Mouse (Mus musculus) midbrain, postnatal 0 days (tissue): Measurements from ENCODE around the gene Arhgef12. TPM values are rescaled to one million over a fixed set of nuclear protein-coding genes. Genes with fewer than 3 reads are reported as not detected.

Experiments
- ATAC-seq: fragments of 200-750 bp; cut with Nextera tagmentation; 2 replicates; pipeline ENCODE4 v1.8.0; 2017; ENCODE audit warnings: moderate number of reproducible peaks, mild to moderate bottlenecking, moderate TSS enrichment, moderate library complexity; ENCODE audit not compliant: low FRiP score
- DNase-seq: peaks from one replicate; pipeline ENCODE4 v3.0.0-alpha.2; 2015; ENCODE audit warnings: low spot score
- H3K27ac ChIP-seq: fragments of 300-500 bp; sonication (generic); 2 replicates; pipeline ENCODE4 v1.5.1; 2014; ENCODE audit warnings: low read depth, mild to moderate bottlenecking, low read length, mixed read lengths
- H3K27me3 ChIP-seq: fragments of 300-500 bp; sonication (generic); 2 replicates; pipeline ENCODE4 v1.6.1; 2014; ENCODE audit warnings: low read length, control low read depth, mixed read lengths; ENCODE audit not compliant: insufficient read depth
- H3K36me3 ChIP-seq: fragments of 300-500 bp; sonication (generic); 2 replicates; pipeline ENCODE4 v1.6.1; 2014; ENCODE audit warnings: low read length, control low read depth, mixed read lengths; ENCODE audit not compliant: insufficient read depth
- H3K4me1 ChIP-seq: fragments of 300-500 bp; sonication (generic); 2 replicates; pipeline ENCODE4 v1.6.1; 2014; ENCODE audit warnings: mild to moderate bottlenecking, control low read depth, antibody characterized with exemption, low read length, mixed read lengths; ENCODE audit not compliant: insufficient read depth
- H3K4me2 ChIP-seq: fragments of 300-500 bp; sonication (generic); 2 replicates; pipeline ENCODE4 v1.6.1; 2014; ENCODE audit warnings: low read depth, mild to moderate bottlenecking, low read length, mixed read lengths; ENCODE audit not compliant: poor library complexity, severe bottlenecking
- H3K4me3 ChIP-seq: fragments of 300-500 bp; sonication (generic); 2 replicates; pipeline ENCODE4 v1.5.1; 2014; ENCODE audit warnings: low read depth, mild to moderate bottlenecking, low read length, moderate library complexity
- H3K9ac ChIP-seq: fragments of 300-500 bp; sonication (generic); replicated peaks from 2 replicates; pipeline ENCODE4 v1.6.1; 2014; ENCODE audit warnings: mild to moderate bottlenecking, low read length, moderate library complexity, mixed read lengths; ENCODE audit not compliant: poor library complexity, severe bottlenecking
- H3K9me3 ChIP-seq: fragments of 300-500 bp; sonication (generic); 2 replicates; pipeline ENCODE4 v1.6.1; 2016; ENCODE audit warnings: low read length, control low read depth
- CTCF ChIP-seq: IDR thresholded peaks from 2 replicates; pipeline ENCODE4 v1.5.1; 2016; ENCODE audit warnings: antibody characterized with exemption, mild to moderate bottlenecking
- WGBS: fragments of 180-500 bp; shearing (Covaris S2); extraction: QIAGEN DNeasy Blood & Tissue Kit; methylation state at CpG from one replicate; pipeline ENCODE4 v1.1.7; 2014; 5-methylcytosine and 5-hydroxymethylcytosine counted together
- polyA plus RNA-seq: library from polyadenylated mRNA; unstranded; fragments of >200 nt; fragmentation: Nextera tagmentation; extraction: Ambion mirVana; gene quantifications from 2 replicates; pipeline ENCODE4 v1.2.1, GENCODE M21; 2015
- total RNA-seq: library from RNA; depleted of rRNA; stranded (reverse); fragments of >200 nt; gene quantifications from 2 replicates; pipeline ENCODE4 v1.2.3, GENCODE M21; 2014

Gene Arhgef12
- total and polyA plus RNA-seq, 2 experiments from 2014 or later = 17.0 to 97.1 TPM

- Histone ChIP-seq H3K36me3 (peaks cover 31% of the 10 kb centered on the region), H3K4me1 (no peaks in the 10 kb centered on the region), H3K4me3 (no peak overlapping the region), H3K4me2 (no peak overlapping the region), H3K9ac (no peak overlapping the region), H3K9me3 (no peaks in the 10 kb centered on the region), H3K27me3 (no peaks in the 10 kb centered on the region), H3K27ac (no peak overlapping the region)
- 89% methylated on average over 5 of the region's 5 CpGs for WGBS
- DNase-seq (no peak), ATAC-seq (no peak)
- TF ChIP-seq CTCF = peak; percentile 58
These were observed 91.3 kb downstream of the Arhgef12 start for GRCm38 (mm10) chr9:43015786-43016185.

DNA sequence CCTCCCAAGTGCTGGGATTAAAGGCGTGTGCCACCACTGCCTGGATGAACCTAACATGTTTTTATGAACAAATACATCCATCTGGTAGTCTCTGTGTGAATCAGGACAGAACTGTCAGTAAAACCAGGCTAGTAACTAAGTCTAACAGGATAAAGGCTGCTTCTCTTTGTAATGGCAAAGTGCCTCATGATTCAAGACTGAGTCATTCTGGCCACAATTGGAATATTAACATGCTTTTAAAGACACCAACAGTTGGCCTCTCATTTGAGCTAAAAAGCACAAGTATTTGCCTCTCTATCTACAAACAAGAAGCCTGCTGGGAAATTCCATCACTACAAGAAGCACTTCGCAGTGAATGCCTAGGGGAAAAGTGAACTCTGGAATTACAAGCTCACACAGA lies 91.7 kb downstream of the Arhgef12 start:
- DNase-seq (no peak), ATAC-seq (no peak)
- no peak overlapping the region for H3K9ac ChIP-seq
- WGBS = 90% methylated on average over 2 of the region's 2 CpGs
- H3K9me3 ChIP-seq = no peaks in the 10 kb centered on the region
- no peaks in the 10 kb centered on the region for H3K27me3 ChIP-seq
- no peak overlapping the region for H3K4me2 ChIP-seq
- H3K4me1 ChIP-seq = no peaks in the 10 kb centered on the region
- no peak overlapping the region for H3K27ac ChIP-seq
- no peak overlapping the region for H3K4me3 ChIP-seq
- peaks cover 28% of the 10 kb centered on the region for H3K36me3 ChIP-seq
- no peak for TF ChIP-seq CTCF

DNA sequence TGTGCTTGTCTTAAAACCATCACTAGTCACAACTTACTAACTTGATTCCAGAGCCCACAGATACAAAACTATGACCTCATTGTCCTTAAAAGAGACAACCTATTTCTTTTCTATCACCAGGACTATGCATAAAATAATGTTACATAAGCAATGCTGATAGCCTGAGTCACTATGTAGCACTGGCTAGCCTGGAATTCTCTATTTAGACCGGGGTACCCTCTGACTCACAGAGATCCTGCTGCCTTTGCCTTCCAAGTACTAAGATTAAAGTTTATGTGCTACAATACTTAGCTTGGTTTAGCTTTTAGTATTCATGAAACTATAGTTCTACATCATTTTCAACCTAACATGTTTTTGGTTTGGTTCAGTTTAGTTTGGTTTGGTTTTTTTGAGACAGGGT lies 92.2 kb downstream of the Arhgef12 start:
- WGBS = 93% methylated on average over 1 of the region's 1 CpGs

DNA sequence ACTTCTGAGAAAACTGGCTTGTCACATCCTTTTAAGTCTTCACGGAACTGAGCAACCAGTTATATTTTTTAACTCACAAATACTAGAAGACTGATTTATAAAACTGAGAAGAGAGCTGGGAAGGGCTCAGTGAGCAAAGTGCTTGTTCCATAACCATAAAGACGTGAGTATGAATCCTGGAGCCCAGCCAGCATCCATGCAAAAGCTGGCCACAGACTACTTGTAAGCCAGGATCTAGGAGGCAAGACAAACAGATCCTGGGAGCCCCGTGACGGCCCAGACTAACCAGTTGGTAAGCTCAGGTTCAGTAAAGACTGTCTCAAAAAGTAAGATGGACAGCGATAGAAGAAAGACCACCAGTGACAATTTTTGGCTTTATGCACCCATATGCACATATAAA lies 94.5 kb downstream of the Arhgef12 start:
- Histone ChIP-seq H3K27me3 (no peaks in the 10 kb centered on the region), H3K9me3 (no peaks in the 10 kb centered on the region), H3K36me3 (peaks cover 40% of the 10 kb centered on the region), H3K4me1 (no peaks in the 10 kb centered on the region), H3K9ac (no peak overlapping the region), H3K4me3 (no peak overlapping the region), H3K4me2 (no peak overlapping the region), H3K27ac (no peak overlapping the region)
- TF ChIP-seq CTCF = no peak
- ATAC-seq (no peak), DNase-seq (no peak)
- 76% methylated on average over 5 of the region's 5 CpGs for WGBS

More for the DNA sequence above, 92.2 kb downstream of the Arhgef12 start:
- DNase-seq = no peak
- ATAC-seq = no peak
- Histone ChIP-seq H3K4me3 (no peak overlapping the region), H3K4me2 (no peak overlapping the region), H3K4me1 (no peaks in the 10 kb centered on the region), H3K36me3 (peaks cover 30% of the 10 kb centered on the region), H3K9ac (no peak overlapping the region), H3K27me3 (no peaks in the 10 kb centered on the region), H3K9me3 (no peaks in the 10 kb centered on the region), H3K27ac (no peak overlapping the region)
- no peak for TF ChIP-seq CTCF

- Histone ChIP-seq H3K4me3 (no peak overlapping the region), H3K4me1 (no peaks in the 10 kb centered on the region), H3K27ac (no peak overlapping the region), H3K4me2 (no peak overlapping the region), H3K36me3 (peaks cover 37% of the 10 kb centered on the region), H3K9ac (no peak overlapping the region), H3K9me3 (no peaks in the 10 kb centered on the region), H3K27me3 (no peaks in the 10 kb centered on the region)
- DNase-seq (no peak), ATAC-seq (no peak)
- 83% methylated on average over 4 of the region's 4 CpGs for WGBS
- no peak for TF ChIP-seq CTCF
These were observed 96.0 kb downstream of the Arhgef12 start for GRCm38 (mm10) chr9:43011061-43011460.

- Histone ChIP-seq H3K27ac (no peak overlapping the region), H3K4me3 (no peak overlapping the region), H3K9ac (no peak overlapping the region), H3K36me3 (peaks cover 56% of the 10 kb centered on the region), H3K9me3 (no peaks in the 10 kb centered on the region), H3K4me2 (no peak overlapping the region), H3K4me1 (no peaks in the 10 kb centered on the region), H3K27me3 (no peaks in the 10 kb centered on the region)
- ATAC-seq (no peak), DNase-seq (no peak)
- WGBS = 95% methylated on average over 5 of the region's 5 CpGs
- TF ChIP-seq CTCF = no peak
These were observed 103.2 kb downstream of the Arhgef12 start for GRCm38 (mm10) chr9:43003881-43004280.
